Mouse (Mus musculus) neural tube, embryonic 13.5 days (tissue): ENCODE measurements around the gene Wdr25. TPM values are rescaled to one million over a fixed set of nuclear protein-coding genes. Genes with fewer than 3 reads are reported as not detected.

Experiments
- ATAC-seq: fragments of 200-750 bp; cut with Nextera tagmentation; 2 replicates; pipeline ENCODE4 v1.8.0; 2017; ENCODE audit warnings: low read depth, mild to moderate bottlenecking, moderate TSS enrichment, moderate library complexity
- H3K27ac ChIP-seq: fragments of 300-500 bp; sonication (generic); replicated peaks from 2 replicates; pipeline ENCODE4 v1.5.1; 2015; ENCODE audit warnings: moderate library complexity, mild to moderate bottlenecking, inconsistent platforms
- H3K27me3 ChIP-seq: fragments of 300-500 bp; sonication (generic); 2 replicates; pipeline ENCODE4 v1.6.1; 2015; ENCODE audit warnings: mild to moderate bottlenecking, inconsistent platforms
- H3K36me3 ChIP-seq: fragments of 300-500 bp; sonication (generic); 2 replicates; pipeline ENCODE4 v1.6.1; 2015; ENCODE audit warnings: mild to moderate bottlenecking, inconsistent platforms
- H3K4me1 ChIP-seq: fragments of 300-500 bp; sonication (generic); replicated peaks from 2 replicates; pipeline ENCODE4 v1.6.1; 2015; ENCODE audit warnings: inconsistent platforms
- H3K4me2 ChIP-seq: fragments of 300-500 bp; sonication (generic); 2 replicates; pipeline ENCODE4 v1.6.1; 2015; ENCODE audit warnings: inconsistent platforms, mild to moderate bottlenecking, moderate library complexity
- H3K4me3 ChIP-seq: fragments of 300-500 bp; sonication (generic); 2 replicates; pipeline ENCODE4 v1.5.1; 2015; ENCODE audit warnings: mild to moderate bottlenecking, inconsistent platforms
- H3K9ac ChIP-seq: fragments of 300-500 bp; sonication (generic); 2 replicates; pipeline ENCODE4 v1.6.1; 2015; ENCODE audit warnings: moderate library complexity, mild to moderate bottlenecking, inconsistent platforms
- H3K9me3 ChIP-seq: fragments of 300-500 bp; sonication (generic); 2 replicates; pipeline ENCODE4 v1.6.1; 2016; ENCODE audit warnings: inconsistent platforms
- WGBS: fragments of 180-500 bp; shearing (Covaris S2); methylation state at CpG from one replicate; pipeline ENCODE4 v1.1.7; 2015; 5-methylcytosine and 5-hydroxymethylcytosine counted together
- polyA plus RNA-seq: library from polyadenylated mRNA; unstranded; fragments of >200 nt; fragmentation: Nextera tagmentation; extraction: Ambion mirVana; gene quantifications from 2 replicates; pipeline ENCODE4 v1.2.1, GENCODE M21; 2015

Gene Wdr25
- polyA plus RNA-seq, 1 experiment from 2014 or later: 6.5 TPM

DNA sequence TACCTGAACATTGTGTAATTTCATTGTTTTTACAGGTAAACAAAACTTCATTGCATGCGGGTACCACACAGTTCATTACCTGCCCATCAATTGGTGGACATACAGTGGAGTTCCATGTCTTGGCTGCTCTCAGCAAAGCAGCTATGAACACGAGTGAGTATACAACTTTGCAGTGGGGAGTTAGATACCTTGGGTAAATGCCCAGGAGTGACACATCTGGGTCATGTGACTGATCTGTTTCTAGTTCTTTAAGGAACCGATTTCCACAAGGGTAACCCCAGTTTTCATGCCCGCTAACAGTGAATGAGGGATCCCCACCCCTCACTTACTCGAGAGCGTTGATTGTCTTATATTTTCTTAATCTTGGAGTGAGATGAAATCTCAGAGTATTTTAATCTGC lies 183.6 kb downstream of the Wdr25 start:
- Histone ChIP-seq H3K27me3 (no peaks in the 10 kb centered on the region), H3K27ac (no peak overlapping the region), H3K9ac (no peak overlapping the region), H3K4me3 (no peak overlapping the region), H3K36me3 (no peaks in the 10 kb centered on the region), H3K9me3 (no peaks in the 10 kb centered on the region), H3K4me1 (no peaks in the 10 kb centered on the region), H3K4me2 (no peak overlapping the region)
- WGBS: 81% methylated on average over 6 of the region's 6 CpGs
- no peak for ATAC-seq

Other genes starting within 250 kb of the Wdr25 start
- 2.6 TPM in 2 replicates for gene Degs2, start 191.3 kb upstream of the Wdr25 start, polyA plus RNA-seq
- 13.5 and 14.2 TPM in 2 replicates for gene Yy1, start 100.7 kb upstream of the Wdr25 start, polyA plus RNA-seq
- gene Slc25a29, start 57.7 kb upstream of the Wdr25 start, polyA plus RNA-seq: 16.5 and 18.4 TPM in 2 replicates
- gene Slc25a47, start 57.6 kb upstream of the Wdr25 start, polyA plus RNA-seq: 12.1 and 12.3 TPM in 2 replicates
- 108 and 109 TPM in 2 replicates for gene Wars, start 543 bp downstream of the Wdr25 start, polyA plus RNA-seq
- 25.0 and 25.5 TPM in 2 replicates for gene Begain, start 174.6 kb downstream of the Wdr25 start, polyA plus RNA-seq